Mouse (Mus musculus): ENCODE data around the gene Trim5. TPM values are rescaled to one million over a fixed set of nuclear protein-coding genes. Genes with fewer than 3 reads are reported as not detected.
"Not testable (repeated sequence)": the region's sequence is repeated elsewhere in the genome, so short reads cannot be mapped to it uniquely, and the experiment has no call there.

The Trim5 gene
- polyA plus RNA-seq (2012; rRNA removed), result 0.28 and 0.33 TPM in 2 replicates

- WGBS, result 45% methylated on average over 14 of the region's 14 CpGs
- H3K4me1 ChIP-seq (ENCODE audit: control insufficient read depth, insufficient read depth, low read length); H3K27me3 ChIP-seq (ENCODE audit: control insufficient read depth, insufficient read depth, low read length); H3K4me3 ChIP-seq (replicated peaks; ENCODE audit: insufficient read depth, low read depth, low read length); DNase-seq; H3K27ac ChIP-seq (ENCODE audit: insufficient read depth, low read length): not testable (repeated sequence)
Observed at GRCm38 (mm10) chr7:104287576-104288443, at the start of gene Trim5. Trim5 (minus strand) TSS chr7:104288094.

- 84% methylated on average over 3 of the region's 3 CpGs for WGBS
- not testable (repeated sequence) for H3K4me3 ChIP-seq (replicated peaks; ENCODE audit: insufficient read depth, low read depth, low read length)
Observed at GRCm38 (mm10) chr7:104335547-104335946, 47.7 kb upstream of the Trim5 start.

GRCm38 (mm10) chr7:104329171-104329570, 41.3 kb upstream of the Trim5 start, which contains the start of gene Trim34b:
Trim34b (plus strand) TSS chr7:104329471.
- 86% methylated on average over 2 of the region's 2 CpGs for WGBS
- not testable (repeated sequence) for DNase-seq; H3K27me3 ChIP-seq (ENCODE audit: control insufficient read depth, insufficient read depth, low read length); H3K4me3 ChIP-seq (replicated peaks; ENCODE audit: insufficient read depth, low read depth, low read length); H3K4me1 ChIP-seq (ENCODE audit: control insufficient read depth, insufficient read depth, low read length); H3K27ac ChIP-seq (ENCODE audit: insufficient read depth, low read length)

More at GRCm38 (mm10) chr7:104335547-104335946, 47.7 kb upstream of the Trim5 start:
- not testable (repeated sequence) for DNase-seq; H3K4me1 ChIP-seq (ENCODE audit: control insufficient read depth, insufficient read depth, low read length); H3K27ac ChIP-seq (ENCODE audit: insufficient read depth, low read length); H3K27me3 ChIP-seq (ENCODE audit: control insufficient read depth, insufficient read depth, low read length)

GRCm38 (mm10) chr7:104322028-104322427, 34.1 kb upstream of the Trim5 start:
- no peak overlapping the region for H3K27ac ChIP-seq (ENCODE audit: insufficient read depth, low read length)
- DNase-seq, result no peak
- H3K4me3 ChIP-seq (replicated peaks; ENCODE audit: insufficient read depth, low read depth, low read length), result no peak overlapping the region
- 62% methylated on average over 9 of the region's 9 CpGs for WGBS
- H3K4me1 ChIP-seq (ENCODE audit: control insufficient read depth, insufficient read depth, low read length), result no peaks in the 10 kb centered on the region
- TF ChIP-seq POLR2A (IDR thresholded peaks at IDR 0.05; ENCODE audit: borderline replicate concordance, insufficient read depth, low read length), result no peak
- no peak for TF ChIP-seq CTCF (IDR thresholded peaks at IDR 0.05; ENCODE audit: borderline replicate concordance, insufficient read depth, low read depth, low read length)
- H3K27me3 ChIP-seq (ENCODE audit: control insufficient read depth, insufficient read depth, low read length), result no peaks in the 10 kb centered on the region

GRCm38 (mm10) chr7:104315369-104316080, 27.6 kb upstream of the Trim5 start, which contains the start of gene Trim12a:
Trim12a (minus strand) TSS chr7:104315466.
- DNase-seq; H3K27me3 ChIP-seq (ENCODE audit: control insufficient read depth, insufficient read depth, low read length); H3K4me3 ChIP-seq (replicated peaks; ENCODE audit: insufficient read depth, low read depth, low read length); H3K27ac ChIP-seq (ENCODE audit: insufficient read depth, low read length); H3K4me1 ChIP-seq (ENCODE audit: control insufficient read depth, insufficient read depth, low read length): not testable (repeated sequence)
- WGBS, result 22% methylated on average over 4 of the region's 4 CpGs

- no peak overlapping the region for H3K4me3 ChIP-seq (replicated peaks; ENCODE audit: insufficient read depth, low read depth, low read length)
- no peak for DNase-seq
- no peaks in the 10 kb centered on the region for H3K4me1 ChIP-seq (ENCODE audit: control insufficient read depth, insufficient read depth, low read length)
- no peak overlapping the region for H3K27ac ChIP-seq (ENCODE audit: insufficient read depth, low read length)
- WGBS, result 15% methylated on average over 15 of the region's 15 CpGs
- TF ChIP-seq POLR2A (IDR thresholded peaks at IDR 0.05; ENCODE audit: borderline replicate concordance, insufficient read depth, low read length) (no peak), CTCF (IDR thresholded peaks at IDR 0.05; ENCODE audit: borderline replicate concordance, insufficient read depth, low read depth, low read length) (no peak)
- H3K27me3 ChIP-seq (ENCODE audit: control insufficient read depth, insufficient read depth, low read length), result no peaks in the 10 kb centered on the region
Observed at GRCm38 (mm10) chr7:104314796-104315353, 27.0 kb upstream of the Trim5 start.

GRCm38 (mm10) chr7:104291638-104292400, 3.9 kb upstream of the Trim5 start:
- no peak overlapping the region for H3K27ac ChIP-seq (ENCODE audit: insufficient read depth, low read length)
- H3K4me3 ChIP-seq (replicated peaks; ENCODE audit: insufficient read depth, low read depth, low read length), result no peak overlapping the region
- no peaks in the 10 kb centered on the region for H3K4me1 ChIP-seq (ENCODE audit: control insufficient read depth, insufficient read depth, low read length)
- WGBS, result 75% methylated on average over 5 of the region's 5 CpGs
- H3K27me3 ChIP-seq (ENCODE audit: control insufficient read depth, insufficient read depth, low read length), result no peaks in the 10 kb centered on the region
- TF ChIP-seq CTCF (IDR thresholded peaks at IDR 0.05; ENCODE audit: borderline replicate concordance, insufficient read depth, low read depth, low read length) (no peak), POLR2A (IDR thresholded peaks at IDR 0.05; ENCODE audit: borderline replicate concordance, insufficient read depth, low read length) (no peak)
- no peak for DNase-seq

All from cerebellum, adult 2 months (tissue).